Comparison of ENCODE assay signal across 29 mouse cellular contexts in genomic region chr11:105700528-105700927, GRCm38 (mm10).
"Had no signal": no experiment of that assay in that cellular context is flagged by ENCODE, and none has a peak within 500 bp of the region (broad histone marks: within the 10 kb centered on the region; RNA-seq: fewer than 3 reads in every experiment).

No protein-coding gene starts in this region.

- H3K27ac ChIP-seq: embryonic facial prominence, embryonic 10.5 days; embryonic facial prominence, embryonic 12.5 days; embryonic facial prominence, embryonic 13.5 days; embryonic facial prominence, embryonic 15.5 days; forebrain, embryonic 10.5 days; forebrain, embryonic 12.5 days; forebrain, embryonic 13.5 days; forebrain, embryonic 15.5 days; gastrocnemius, adult 2 months; heart, adult 2 months; heart, embryonic 10.5 days had no signal

- H3K9ac ChIP-seq: embryonic facial prominence, embryonic 12.5 days; embryonic facial prominence, embryonic 13.5 days; embryonic facial prominence, embryonic 15.5 days; forebrain, embryonic 12.5 days; forebrain, embryonic 13.5 days; forebrain, embryonic 15.5 days; forebrain, postnatal 0 days had no signal

- H3K4me1 ChIP-seq: embryonic facial prominence, embryonic 10.5 days; embryonic facial prominence, embryonic 12.5 days; embryonic facial prominence, embryonic 13.5 days; embryonic facial prominence, embryonic 15.5 days; forebrain, embryonic 10.5 days; forebrain, embryonic 12.5 days; forebrain, embryonic 13.5 days; forebrain, embryonic 15.5 days; heart, embryonic 10.5 days had no signal

- H3K36me3 ChIP-seq: embryonic facial prominence, embryonic 10.5 days; embryonic facial prominence, embryonic 12.5 days; embryonic facial prominence, embryonic 13.5 days; embryonic facial prominence, embryonic 15.5 days; forebrain, embryonic 10.5 days; forebrain, embryonic 12.5 days; forebrain, embryonic 15.5 days; heart, embryonic 10.5 days had no signal

- DNase-seq: cerebellum, adult 8-10 months; cerebellum, adult 9-10 months; cerebellum, adult 9-11 months; cerebellum, postnatal 10 days; cerebellum, postnatal 14 days; cerebellum, postnatal 25 days; cerebellum, postnatal 36 days; embryo, embryonic 11 days; forebrain, postnatal 0 days; gastrocnemius, adult 2 months; gastrocnemius, postnatal 10 days; gastrocnemius, postnatal 14 days; gastrocnemius, postnatal 25 days; gastrocnemius, postnatal 36 days; heart, adult 11 months; heart, adult 18-20 months; heart, adult 2 months had no signal

- H3K4me2 ChIP-seq: embryonic facial prominence, embryonic 12.5 days; embryonic facial prominence, embryonic 13.5 days; embryonic facial prominence, embryonic 15.5 days; forebrain, embryonic 12.5 days; forebrain, embryonic 13.5 days; forebrain, embryonic 15.5 days had no signal

- ATAC-seq: forebrain, embryonic 13.5 days; forebrain, embryonic 14.5 days; forebrain, embryonic 15.5 days; forebrain, embryonic 16.5 days; forebrain, postnatal 0 days had no signal

- H3K4me3 ChIP-seq: embryonic facial prominence, embryonic 10.5 days; embryonic facial prominence, embryonic 12.5 days; embryonic facial prominence, embryonic 13.5 days; embryonic facial prominence, embryonic 15.5 days; erythroblast, embryonic 14.5 days; forebrain, embryonic 10.5 days; forebrain, embryonic 12.5 days; forebrain, embryonic 13.5 days; forebrain, embryonic 15.5 days; gastrocnemius, adult 2 months; heart, adult 2 months; heart, embryonic 10.5 days had no signal

- H3K9me3 ChIP-seq: embryonic facial prominence, embryonic 10.5 days; embryonic facial prominence, embryonic 12.5 days; embryonic facial prominence, embryonic 13.5 days; embryonic facial prominence, embryonic 15.5 days; forebrain, embryonic 10.5 days; forebrain, embryonic 12.5 days; forebrain, embryonic 13.5 days; forebrain, embryonic 15.5 days; heart, embryonic 10.5 days had no signal

- H3K27me3 ChIP-seq: embryonic facial prominence, embryonic 12.5 days; embryonic facial prominence, embryonic 13.5 days; embryonic facial prominence, embryonic 15.5 days; forebrain, embryonic 12.5 days; forebrain, embryonic 13.5 days; forebrain, embryonic 15.5 days had no signal
